Mouse (Mus musculus): ENCODE data around the gene Serpinb9. TPM values are rescaled to one million over a fixed set of nuclear protein-coding genes. Genes with fewer than 3 reads are reported as not detected.
"Not testable (repeated sequence)": the region's sequence is repeated elsewhere in the genome, so short reads cannot be mapped to it uniquely, and the experiment has no call there.

Gene Serpinb9
- polyA plus RNA-seq (2015; fragmentation: Nextera tagmentation; extraction: Ambion mirVana) = 1.9 and 2.0 TPM in 2 replicates

DNA sequence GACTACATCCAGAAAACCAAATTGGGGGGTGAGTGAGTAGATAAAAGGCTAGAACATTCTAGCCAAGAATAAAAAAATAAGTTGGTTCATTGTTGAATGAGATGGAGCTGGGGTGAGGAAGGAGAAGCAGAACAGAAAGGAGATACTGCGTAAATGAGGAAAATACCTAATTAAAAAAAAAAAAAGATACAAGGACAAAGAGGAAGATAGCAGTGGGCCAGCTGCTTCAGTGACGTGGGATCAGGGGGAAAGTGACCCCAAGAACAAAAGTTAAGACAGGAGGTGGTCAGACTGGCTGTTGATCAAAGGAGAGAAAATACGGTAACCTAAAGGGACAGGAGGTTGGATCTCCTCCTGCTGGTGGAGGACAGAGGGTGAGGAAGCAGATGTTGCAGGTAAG, at the start of gene Serpinb9:
Gene Serpinb9 (plus strand): TSS at position 301 of the 400 bp plus-strand sequence.
- Histone ChIP-seq H3K9ac (ENCODE audit: low read depth, low read length) (no peak within 1 kb of the TSS), H3K9me3 (replicated peaks; ENCODE audit: control insufficient read depth, low read length, poor library complexity, severe bottlenecking) (no peaks in the 10 kb centered on the region), H3K4me3 (ENCODE audit: low read depth, low read length) (no peak within 1 kb of the TSS), H3K27me3 (ENCODE audit: control insufficient read depth, insufficient read depth, low read depth, low read length) (no peaks in the 10 kb centered on the region), H3K27ac (ENCODE audit: low read length) (no peak within 1 kb of the TSS), H3K36me3 (ENCODE audit: control insufficient read depth, insufficient read depth, low read length) (no peaks in the 10 kb centered on the region), H3K4me2 (ENCODE audit: low read length) (peak within 1 kb of the TSS; percentile 48; the same call in 1 of the 2 replicates), H3K4me1 (ENCODE audit: control insufficient read depth, insufficient read depth, low read length) (peaks cover 4% of the 10 kb centered on the region; the same call in 1 of the 2 replicates)
- WGBS = 70% methylated on average over 3 of the region's 3 CpGs
- ATAC-seq = no peak

DNA sequence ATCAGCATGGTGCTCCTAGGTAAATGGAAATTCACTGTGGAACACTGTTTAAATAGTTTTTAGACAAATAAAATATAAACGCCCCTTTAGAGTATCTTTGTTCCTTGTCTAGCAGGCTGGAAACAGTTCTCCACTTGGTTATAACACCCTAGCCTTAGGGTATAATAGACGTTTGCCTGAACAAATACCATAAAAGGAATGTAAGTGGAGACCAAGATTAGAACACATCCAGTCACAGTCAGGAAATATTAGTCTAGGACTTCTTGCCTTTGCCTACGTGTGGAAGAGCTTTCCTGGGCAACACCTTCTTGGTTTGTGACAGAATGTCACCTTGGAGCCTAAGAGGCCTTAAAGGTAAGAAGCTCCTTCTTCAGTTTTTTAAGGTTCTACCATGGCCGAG, 46.5 kb upstream of the Serpinb9 start:
- Histone ChIP-seq H3K4me2 (ENCODE audit: low read length) (no peak overlapping the region), H3K4me3 (ENCODE audit: low read depth, low read length) (no peak overlapping the region), H3K9me3 (replicated peaks; ENCODE audit: control insufficient read depth, low read length, poor library complexity, severe bottlenecking) (no peaks in the 10 kb centered on the region), H3K4me1 (ENCODE audit: control insufficient read depth, insufficient read depth, low read length) (no peaks in the 10 kb centered on the region), H3K9ac (ENCODE audit: low read depth, low read length) (no peak overlapping the region), H3K27me3 (ENCODE audit: control insufficient read depth, insufficient read depth, low read depth, low read length) (no peaks in the 10 kb centered on the region), H3K36me3 (ENCODE audit: control insufficient read depth, insufficient read depth, low read length) (no peaks in the 10 kb centered on the region), H3K27ac (ENCODE audit: low read length) (no peak overlapping the region)
- WGBS = 73% methylated on average over 4 of the region's 4 CpGs
- ATAC-seq = no peak

DNA sequence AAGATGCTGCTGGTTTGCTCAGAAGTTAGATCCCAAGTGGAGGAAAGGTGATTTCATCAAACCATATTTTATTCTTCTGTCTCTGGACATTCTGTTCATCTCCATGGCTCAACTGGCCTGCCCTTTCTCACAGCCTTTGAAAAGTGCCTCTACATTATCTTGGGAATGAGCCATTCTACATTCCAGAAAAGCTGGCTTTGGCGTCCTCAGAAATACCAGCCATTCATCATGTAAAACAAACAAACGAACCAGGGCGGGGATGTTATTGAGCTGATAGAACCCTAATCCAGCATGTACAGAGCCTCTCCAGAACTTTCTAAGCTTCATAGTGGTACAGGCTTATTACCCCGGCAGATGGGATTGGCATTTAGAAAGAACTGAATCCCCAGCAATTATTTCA, 45.1 kb upstream of the Serpinb9 start:
- H3K9ac ChIP-seq (ENCODE audit: low read depth, low read length) = no peak overlapping the region
- no peaks in the 10 kb centered on the region for H3K4me1 ChIP-seq (ENCODE audit: control insufficient read depth, insufficient read depth, low read length)
- WGBS = 82% methylated on average over 4 of the region's 4 CpGs
- no peak overlapping the region for H3K4me3 ChIP-seq (ENCODE audit: low read depth, low read length)
- H3K27ac ChIP-seq (ENCODE audit: low read length) = no peak overlapping the region
- H3K27me3 ChIP-seq (ENCODE audit: control insufficient read depth, insufficient read depth, low read depth, low read length) = no peaks in the 10 kb centered on the region
- H3K9me3 ChIP-seq (replicated peaks; ENCODE audit: control insufficient read depth, low read length, poor library complexity, severe bottlenecking) = no peaks in the 10 kb centered on the region
- no peak for ATAC-seq
- H3K4me2 ChIP-seq (ENCODE audit: low read length) = no peak overlapping the region
- no peaks in the 10 kb centered on the region for H3K36me3 ChIP-seq (ENCODE audit: control insufficient read depth, insufficient read depth, low read length)

DNA sequence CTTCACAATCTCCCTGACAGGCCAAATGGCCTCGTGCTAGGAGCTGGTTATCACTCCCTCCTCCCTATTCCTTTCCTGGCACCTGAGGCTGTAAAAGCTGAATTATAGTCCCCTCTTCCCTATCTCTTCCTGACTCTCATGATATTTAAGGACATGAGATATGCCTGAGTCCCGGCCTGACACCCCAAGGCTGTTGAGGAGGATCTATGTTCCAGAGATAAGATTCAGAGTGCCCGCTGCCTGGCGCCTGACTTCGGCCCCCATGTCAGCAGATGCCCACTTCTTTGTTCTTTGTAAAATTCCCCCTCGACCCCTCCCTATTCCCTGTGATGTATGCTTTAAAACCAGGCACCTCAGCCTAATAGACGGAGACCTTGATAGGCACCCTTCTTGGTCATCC, 44.5 kb upstream of the Serpinb9 start:
- 90% methylated on average over 7 of the region's 7 CpGs for WGBS

DNA sequence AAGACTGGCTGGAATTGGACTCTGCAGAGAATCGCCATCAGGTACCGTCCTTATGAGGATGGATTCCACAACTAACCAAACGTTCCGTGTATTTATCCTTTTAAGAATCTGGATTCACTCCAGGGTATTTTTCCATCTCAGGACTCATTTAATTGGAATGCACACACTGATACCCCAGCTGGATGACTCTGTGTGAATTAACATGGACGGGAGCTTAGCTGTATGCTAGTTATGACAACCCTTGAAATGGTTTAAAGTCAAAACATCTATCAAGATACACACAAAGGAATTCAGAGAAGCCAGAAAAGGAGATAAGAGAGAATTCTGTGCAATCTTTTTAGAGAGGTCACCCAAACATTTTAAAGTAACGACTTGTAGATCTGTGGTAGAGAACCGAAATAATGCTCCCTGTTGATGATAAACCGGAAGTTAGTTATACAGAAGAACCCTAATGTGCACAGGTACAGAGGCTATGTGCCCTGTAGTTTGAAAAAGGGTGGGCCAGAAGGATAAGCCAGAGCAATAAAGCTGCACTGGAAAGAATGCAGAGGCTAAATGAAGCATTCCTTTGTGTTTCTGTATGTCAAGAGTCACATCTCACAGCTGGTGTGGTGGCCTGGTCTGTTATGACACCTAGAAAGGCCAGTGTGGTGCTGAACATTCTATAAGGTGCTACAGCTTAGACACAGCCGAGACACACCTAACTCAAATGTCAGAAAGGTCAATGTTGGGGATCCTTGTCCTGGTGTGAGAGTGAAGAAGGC, 38.9 kb upstream of the Serpinb9 start:
- ATAC-seq = no peak
- Histone ChIP-seq H3K4me2 (ENCODE audit: low read length) (no peak overlapping the region), H3K4me1 (ENCODE audit: control insufficient read depth, insufficient read depth, low read length) (no peaks in the 10 kb centered on the region), H3K9me3 (replicated peaks; ENCODE audit: control insufficient read depth, low read length, poor library complexity, severe bottlenecking) (no peaks in the 10 kb centered on the region), H3K27ac (ENCODE audit: low read length) (no peak overlapping the region), H3K9ac (ENCODE audit: low read depth, low read length) (no peak overlapping the region), H3K27me3 (ENCODE audit: control insufficient read depth, insufficient read depth, low read depth, low read length) (no peaks in the 10 kb centered on the region), H3K4me3 (ENCODE audit: low read depth, low read length) (no peak overlapping the region), H3K36me3 (ENCODE audit: control insufficient read depth, insufficient read depth, low read length) (no peaks in the 10 kb centered on the region)
- WGBS = 85% methylated on average over 9 of the region's 9 CpGs

More for the DNA sequence above, 44.5 kb upstream of the Serpinb9 start:
- H3K36me3 ChIP-seq (ENCODE audit: control insufficient read depth, insufficient read depth, low read length); H3K4me1 ChIP-seq (ENCODE audit: control insufficient read depth, insufficient read depth, low read length); H3K27me3 ChIP-seq (ENCODE audit: control insufficient read depth, insufficient read depth, low read depth, low read length); H3K4me2 ChIP-seq (ENCODE audit: low read length); H3K27ac ChIP-seq (ENCODE audit: low read length); H3K9ac ChIP-seq (ENCODE audit: low read depth, low read length); H3K9me3 ChIP-seq (replicated peaks; ENCODE audit: control insufficient read depth, low read length, poor library complexity, severe bottlenecking); ATAC-seq; H3K4me3 ChIP-seq (ENCODE audit: low read depth, low read length): not testable (repeated sequence)

DNA sequence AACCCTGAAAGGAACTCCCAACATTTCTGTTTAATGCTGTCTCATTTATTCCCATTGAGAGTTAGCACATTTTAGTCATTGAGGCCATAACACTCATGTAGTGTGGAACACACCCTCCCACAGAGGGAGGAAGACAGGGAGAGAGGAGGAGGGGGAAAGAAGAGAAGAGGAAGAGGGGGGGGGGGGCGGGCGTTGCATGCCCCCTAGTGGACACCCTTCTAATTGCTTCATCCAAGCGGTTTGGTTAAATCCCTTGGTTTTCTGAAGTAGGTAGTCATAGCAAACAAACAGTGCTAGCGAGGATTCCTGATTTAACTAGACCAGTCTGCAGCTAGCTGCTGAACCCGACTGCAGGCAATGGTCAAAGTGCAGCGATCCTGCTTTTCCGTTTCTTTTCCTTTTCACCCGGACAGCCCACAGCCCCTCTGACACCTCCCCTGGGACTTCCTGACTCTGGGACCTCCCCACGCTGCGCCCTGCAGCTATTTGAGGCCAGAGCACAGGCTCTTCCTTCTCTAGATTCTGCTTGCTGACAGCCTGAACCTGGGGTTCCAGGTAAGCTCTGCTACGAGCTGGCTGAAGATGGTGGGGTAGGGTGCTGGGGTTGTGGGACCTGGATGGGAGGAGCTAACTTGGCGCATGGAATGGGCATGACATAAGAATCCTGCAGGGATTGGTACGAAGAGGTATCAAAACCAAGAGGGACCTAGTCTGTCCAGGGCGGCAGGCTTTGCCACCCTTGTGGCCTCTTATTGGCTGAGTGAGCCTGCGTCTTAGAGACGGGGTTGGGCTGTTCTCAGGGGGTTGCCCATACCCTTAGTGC, 37.9 kb upstream of the Serpinb9 start, which contains the start of gene Serpinb6b:
Gene Serpinb6b (plus strand): TSS at position 221 of the 823 bp plus-strand sequence.
- Histone ChIP-seq H3K9me3 (replicated peaks; ENCODE audit: control insufficient read depth, low read length, poor library complexity, severe bottlenecking) (no peaks in the 10 kb centered on the region), H3K4me3 (ENCODE audit: low read depth, low read length) (peak within 1 kb of the TSS; percentile 13), H3K36me3 (ENCODE audit: control insufficient read depth, insufficient read depth, low read length) (no peaks in the 10 kb centered on the region), H3K9ac (ENCODE audit: low read depth, low read length) (no peak within 1 kb of the TSS), H3K27ac (ENCODE audit: low read length) (no peak within 1 kb of the TSS), H3K4me2 (ENCODE audit: low read length) (peak within 1 kb of the TSS; percentile 34), H3K4me1 (ENCODE audit: control insufficient read depth, insufficient read depth, low read length) (no peaks in the 10 kb centered on the region), H3K27me3 (ENCODE audit: control insufficient read depth, insufficient read depth, low read depth, low read length) (no peaks in the 10 kb centered on the region)
- WGBS = 50% methylated on average over 15 of the region's 16 CpGs
- ATAC-seq = peak; percentile 28; the same call in 1 of the 2 replicates

DNA sequence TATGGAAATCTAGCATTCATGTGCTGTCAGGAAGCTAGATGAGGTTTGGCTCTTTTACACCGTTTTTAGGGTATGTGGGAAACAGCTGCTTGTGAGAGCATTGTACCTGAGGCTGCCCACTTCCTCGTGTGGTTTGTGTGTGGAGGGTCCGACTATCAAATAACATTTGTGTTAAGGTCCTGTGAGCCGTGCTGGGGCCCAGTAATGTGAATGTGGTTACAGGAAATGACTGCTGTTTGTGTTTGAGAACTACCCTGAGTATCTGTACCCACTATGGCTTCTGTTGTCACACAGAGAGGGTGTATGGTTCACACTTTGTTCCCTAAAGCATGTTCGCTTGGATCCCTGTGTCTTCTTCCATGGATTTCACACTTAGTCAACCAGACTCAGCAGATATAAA, 36.9 kb upstream of the Serpinb9 start:
- no peak overlapping the region for H3K4me3 ChIP-seq (ENCODE audit: low read depth, low read length)
- no peaks in the 10 kb centered on the region for H3K27me3 ChIP-seq (ENCODE audit: control insufficient read depth, insufficient read depth, low read depth, low read length)
- H3K4me2 ChIP-seq (ENCODE audit: low read length) = no peak overlapping the region
- H3K36me3 ChIP-seq (ENCODE audit: control insufficient read depth, insufficient read depth, low read length) = no peaks in the 10 kb centered on the region
- H3K27ac ChIP-seq (ENCODE audit: low read length) = no peak overlapping the region
- no peaks in the 10 kb centered on the region for H3K9me3 ChIP-seq (replicated peaks; ENCODE audit: control insufficient read depth, low read length, poor library complexity, severe bottlenecking)
- H3K9ac ChIP-seq (ENCODE audit: low read depth, low read length) = no peak overlapping the region
- ATAC-seq = no peak
- WGBS = 84% methylated on average over 5 of the region's 5 CpGs
- H3K4me1 ChIP-seq (ENCODE audit: control insufficient read depth, insufficient read depth, low read length) = no peaks in the 10 kb centered on the region

DNA sequence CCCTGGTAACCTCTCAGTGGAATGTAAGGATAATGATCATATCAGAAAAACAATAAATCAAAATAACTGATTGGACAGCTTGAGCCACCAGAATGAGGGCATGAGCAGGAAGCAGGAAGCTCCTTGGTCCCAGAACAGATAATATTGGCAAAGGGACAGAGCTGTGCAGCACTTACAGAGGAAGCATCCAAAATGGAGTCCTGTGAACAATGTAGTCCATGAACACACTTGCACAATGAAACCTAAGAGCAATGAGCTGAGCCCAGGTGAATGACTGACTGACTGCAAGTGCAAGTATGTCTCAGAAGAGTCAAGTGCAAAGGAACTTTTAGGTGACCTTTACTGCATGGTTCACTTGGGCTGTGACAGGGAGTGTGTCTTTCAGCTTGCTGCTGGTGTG, 35.8 kb upstream of the Serpinb9 start:
- Histone ChIP-seq H3K4me3 (ENCODE audit: low read depth, low read length) (no peak overlapping the region), H3K36me3 (ENCODE audit: control insufficient read depth, insufficient read depth, low read length) (no peaks in the 10 kb centered on the region), H3K4me2 (ENCODE audit: low read length) (no peak overlapping the region), H3K27ac (ENCODE audit: low read length) (no peak overlapping the region), H3K9ac (ENCODE audit: low read depth, low read length) (no peak overlapping the region), H3K9me3 (replicated peaks; ENCODE audit: control insufficient read depth, low read length, poor library complexity, severe bottlenecking) (no peaks in the 10 kb centered on the region), H3K27me3 (ENCODE audit: control insufficient read depth, insufficient read depth, low read depth, low read length) (no peaks in the 10 kb centered on the region), H3K4me1 (ENCODE audit: control insufficient read depth, insufficient read depth, low read length) (no peaks in the 10 kb centered on the region)
- no peak for ATAC-seq

Measured in midbrain, embryonic 16.5 days (tissue).